Mouse (Mus musculus) heart, postnatal 10 days (tissue): ENCODE measurements around the gene Aplf. TPM values are rescaled to one million over a fixed set of nuclear protein-coding genes. Genes with fewer than 3 reads are reported as not detected.

Experiments used
- DNase-seq, 2 experiments: peaks; one replicate each; pipeline ENCODE4 v3.0.0; 2021
- intact Hi-C: fragments of 180-260 bp; cut with DNase I; formaldehyde crosslinking; loops from one replicate; pipeline ENCODE4 v1.15.1; 2025
- total RNA-seq, 2 experiments: library from RNA; stranded (reverse); gene quantifications; 2 replicates each; pipeline ENCODE4 v1.2.3; 2021

The Aplf gene
- total RNA-seq: 1 to 10 TPM; 2.3 to 3.4 TPM

DNA sequence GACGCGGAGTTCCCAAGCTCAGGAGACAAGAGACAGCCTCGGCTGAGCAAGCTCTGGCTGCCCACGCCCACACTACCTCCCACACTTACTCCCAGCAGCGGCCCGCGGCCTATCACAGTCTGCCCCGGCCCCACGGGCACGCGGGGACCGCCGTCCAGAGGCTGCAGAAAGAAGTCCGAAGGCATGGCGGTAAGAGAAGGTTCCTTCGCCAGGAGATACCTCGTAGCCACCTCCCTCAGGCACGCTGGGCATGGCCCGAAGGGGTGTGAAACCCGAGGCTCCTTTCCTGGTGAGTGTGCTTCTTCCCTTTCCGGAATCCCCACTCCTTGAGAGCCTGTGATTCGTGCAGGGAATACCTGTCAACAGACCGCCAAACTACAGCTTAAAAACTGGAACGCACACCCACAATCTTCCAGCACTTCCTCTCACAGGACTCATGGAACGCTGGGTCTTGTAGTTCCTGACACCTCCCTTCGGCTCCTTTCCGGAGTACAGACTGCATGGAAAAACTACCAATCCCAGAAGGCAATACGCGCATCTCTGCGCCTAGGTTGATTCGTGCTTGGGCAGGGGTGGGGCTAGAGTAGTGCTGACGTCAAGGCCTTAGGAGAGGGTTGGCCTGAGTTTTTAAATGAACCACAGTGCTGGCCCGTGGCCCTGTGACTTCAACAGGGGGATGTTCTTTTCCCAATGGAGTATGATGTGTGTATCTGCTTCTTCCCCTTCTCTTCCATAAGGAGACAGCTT lies at the start of gene Aplf:
TSS of gene Aplf (minus strand) at position 423 of the 747 bp plus-strand sequence.
- intact Hi-C loops: loop anchor here (2.0 to 5.0 kb wide), 3 partner anchors 93 to 275 kb away; no protein-coding TSS in a partner anchor
- peak; percentile 93 to 94 for DNase-seq

DNA sequence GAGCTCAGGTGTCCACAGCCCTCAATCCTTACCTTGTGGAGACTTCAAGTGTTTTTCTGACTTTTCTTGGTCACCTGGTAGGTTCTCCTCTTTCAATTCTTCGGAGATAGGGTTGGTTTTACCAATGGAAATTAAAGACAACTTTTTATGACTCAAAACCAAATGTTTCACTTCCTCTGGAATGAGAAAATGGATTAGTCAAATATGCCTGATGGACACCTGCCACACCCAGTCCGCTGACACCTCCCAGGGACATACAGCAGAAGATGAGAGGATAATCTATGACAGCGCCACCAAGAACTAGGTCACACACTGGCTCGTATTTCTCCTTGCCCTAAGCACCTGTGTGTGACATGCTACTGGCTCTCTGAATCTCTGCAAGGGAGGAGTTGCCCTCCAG lies 42.1 kb upstream of the Aplf start:
- intact Hi-C loops: no loop called here
- DNase-seq: no peak

DNA sequence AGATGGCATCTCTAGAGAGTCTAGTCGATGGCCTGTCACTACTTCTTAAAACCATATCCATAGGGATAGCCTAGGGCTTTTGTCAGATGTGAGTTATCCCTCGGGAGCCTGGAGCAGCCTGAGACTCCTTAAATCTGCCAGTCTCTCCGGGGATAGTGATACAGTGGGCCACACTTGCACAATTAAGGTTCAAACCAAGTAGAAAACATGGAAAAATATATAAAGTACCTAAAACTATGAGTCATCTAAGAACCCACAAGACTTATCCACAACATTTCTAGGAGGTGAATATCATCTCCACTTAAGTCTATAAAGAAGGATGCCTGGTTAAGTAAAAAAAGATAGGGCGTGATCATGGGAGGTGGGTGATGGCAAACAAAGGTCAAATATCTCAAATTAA lies 40.3 kb upstream of the Aplf start:
- intact Hi-C loops: no loop called here
- DNase-seq: no peak

DNA sequence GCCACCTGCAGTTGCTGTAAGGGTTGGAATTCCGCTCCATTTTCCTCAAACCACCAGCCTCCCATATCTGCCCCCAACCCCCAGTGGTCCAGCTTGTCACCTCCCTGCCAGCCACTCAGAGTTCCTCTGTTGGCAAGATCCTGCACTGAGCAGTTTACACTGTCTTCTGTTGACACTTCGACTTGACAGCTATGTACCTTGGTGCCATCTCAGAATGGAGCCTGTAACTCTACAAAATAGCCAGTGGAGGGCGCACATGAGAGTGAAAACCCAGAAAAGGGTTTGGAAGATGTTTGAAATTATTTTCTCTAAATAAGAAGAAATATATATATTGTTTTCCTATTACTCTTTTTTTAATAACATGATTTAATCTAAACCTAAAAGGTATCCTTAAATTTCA lies 34.3 kb upstream of the Aplf start:
- intact Hi-C loops: loop anchor here (5.0 kb wide), 1 partner anchor 66 kb away; no protein-coding TSS in a partner anchor
- DNase-seq: peak; percentile 9 to 34

DNA sequence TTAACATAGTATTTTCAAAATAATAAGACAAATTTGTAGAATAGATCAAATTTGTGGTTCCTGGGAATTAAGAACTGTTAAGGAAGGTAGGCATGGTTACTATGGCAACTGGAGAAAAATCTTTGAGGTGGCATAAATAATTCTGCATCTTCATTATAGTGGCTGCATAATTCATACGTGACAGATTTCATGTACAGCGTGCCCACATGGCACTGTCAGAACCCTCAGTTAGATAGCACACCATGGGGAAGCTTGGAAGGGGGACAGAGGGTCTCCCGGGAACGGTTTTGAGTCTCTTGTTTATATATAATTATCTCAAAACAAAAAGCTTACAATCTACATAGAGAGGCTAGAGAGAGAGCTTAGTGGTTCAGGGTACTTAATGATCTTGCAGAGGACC lies 24.6 kb upstream of the Aplf start:
- intact Hi-C loops: no loop called here
- no peak for DNase-seq

DNA sequence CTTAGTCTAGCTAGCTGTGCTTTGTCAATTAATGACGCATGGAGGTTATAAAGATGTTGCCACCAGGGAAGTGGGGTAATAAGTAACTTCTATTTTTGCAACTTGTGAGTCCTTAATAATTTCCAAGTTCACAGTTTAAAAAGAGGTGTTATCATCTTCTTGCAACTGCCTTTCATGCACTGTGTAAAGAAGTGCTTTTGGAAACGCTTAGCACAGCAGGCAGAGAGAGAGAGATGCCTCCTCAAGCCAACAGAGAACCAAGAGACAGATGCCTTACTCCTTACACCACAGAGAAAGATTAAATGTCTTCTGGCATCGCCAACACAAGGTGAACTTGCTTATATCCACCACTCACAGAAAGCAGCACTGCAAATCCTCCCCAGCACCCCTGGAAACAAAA lies 24.0 kb upstream of the Aplf start:
- intact Hi-C loops: no loop called here
- no peak for DNase-seq

DNA sequence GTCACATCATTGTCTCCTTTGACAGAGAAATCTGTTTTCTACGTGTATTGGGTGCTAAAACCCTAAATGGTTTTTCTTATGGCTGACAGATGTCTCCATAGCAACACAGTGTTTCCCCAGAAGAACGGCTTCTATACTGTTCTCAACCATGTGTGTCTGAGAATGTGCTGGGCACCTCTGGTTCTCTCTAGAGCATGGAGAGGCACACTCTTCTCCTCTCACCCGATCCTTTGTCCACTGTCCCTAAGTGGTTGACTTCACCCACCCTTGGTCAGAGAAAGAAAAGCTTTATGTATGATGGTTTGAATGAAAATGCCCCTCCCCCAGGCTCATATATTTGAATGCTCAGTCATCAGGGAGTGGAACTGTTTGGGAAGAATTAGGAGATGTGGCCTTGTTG lies 8.4 kb upstream of the Aplf start:
- DNase-seq: no peak
- intact Hi-C loops: no loop called here

DNA sequence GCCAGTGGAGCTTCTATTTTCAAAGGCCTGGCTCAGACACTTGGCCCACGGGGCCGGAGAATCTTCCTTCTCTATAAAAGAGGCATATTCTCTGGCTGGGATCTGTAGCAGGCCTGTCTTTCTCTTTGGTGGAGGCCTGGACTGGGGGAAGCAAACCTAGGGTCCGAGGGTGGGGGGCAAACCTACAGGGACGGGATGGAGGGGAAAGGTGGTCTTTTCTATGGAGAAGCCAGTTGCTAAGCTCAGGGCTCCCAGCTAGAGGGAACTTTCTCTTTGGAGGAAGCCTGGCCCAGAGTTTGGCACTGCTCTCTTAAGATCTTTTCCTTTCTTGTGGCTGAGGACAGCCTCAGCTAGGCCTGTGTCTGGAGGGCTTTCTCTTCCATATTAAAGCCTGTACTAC lies 668 bp upstream of the Aplf start:
- intact Hi-C loops: loop anchor here (5.0 kb wide), 1 partner anchor 275 kb away; no protein-coding TSS in a partner anchor
- DNase-seq: no peak

DNA sequence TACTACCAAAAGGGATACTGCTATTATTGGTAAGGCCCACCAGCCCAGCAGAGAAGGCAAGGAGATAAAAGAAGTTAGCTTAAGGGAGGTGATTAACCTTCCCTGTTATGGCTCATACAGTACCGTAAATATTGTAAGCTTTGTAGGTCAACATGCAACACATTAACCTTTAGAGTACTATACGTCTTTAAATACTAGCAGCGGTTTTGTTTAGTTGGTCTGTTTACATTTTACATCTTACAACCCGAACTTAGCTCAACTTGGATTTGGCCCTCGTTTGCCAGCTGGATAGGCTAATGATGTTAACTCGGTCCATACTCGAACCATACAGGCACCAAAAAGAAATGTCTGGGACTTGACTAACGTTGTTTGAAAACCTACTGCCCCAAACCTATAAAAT lies 640 bp downstream of the Aplf start:
- DNase-seq: no peak
- intact Hi-C loops: loop anchor here (2.0 to 5.0 kb wide), 3 partner anchors 93 to 274 kb away; no protein-coding TSS in a partner anchor

DNA sequence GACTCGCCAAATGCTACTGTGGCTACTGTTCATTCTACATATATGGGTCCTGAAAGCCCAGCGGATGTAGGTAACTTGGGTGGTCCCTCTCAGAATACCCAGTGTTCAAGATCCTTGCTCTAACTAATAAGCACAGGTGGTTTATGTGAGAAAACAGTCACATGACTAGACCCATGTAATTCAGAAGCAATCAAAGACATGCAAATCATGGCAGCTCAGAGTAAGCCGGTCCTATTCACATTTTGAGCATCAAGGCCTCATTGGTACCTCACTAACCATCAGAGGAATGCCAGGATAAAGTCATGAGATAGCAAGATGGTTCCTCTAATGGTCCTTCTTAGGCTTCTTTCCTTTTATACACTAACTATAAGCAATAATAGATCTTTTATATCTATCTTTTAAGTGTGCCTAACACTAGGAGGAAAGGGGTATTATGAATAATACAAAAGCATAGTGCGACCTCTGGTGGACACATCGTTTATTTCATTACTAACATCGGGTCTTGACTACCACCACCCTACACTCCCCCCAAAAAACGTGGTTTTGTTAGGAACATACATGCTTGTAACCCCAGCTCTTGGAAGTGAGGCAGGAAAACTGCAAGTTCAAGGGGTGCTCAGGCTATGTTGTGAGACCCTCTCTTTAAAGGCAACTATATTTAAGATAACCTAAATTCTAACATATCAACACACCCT lies 2.0 kb downstream of the Aplf start:
- intact Hi-C loops: loop anchor here (1.0 to 5.0 kb wide), 4 partner anchors 55 to 273 kb away; no protein-coding TSS in a partner anchor
- DNase-seq: peak; percentile 58 to 84

DNA sequence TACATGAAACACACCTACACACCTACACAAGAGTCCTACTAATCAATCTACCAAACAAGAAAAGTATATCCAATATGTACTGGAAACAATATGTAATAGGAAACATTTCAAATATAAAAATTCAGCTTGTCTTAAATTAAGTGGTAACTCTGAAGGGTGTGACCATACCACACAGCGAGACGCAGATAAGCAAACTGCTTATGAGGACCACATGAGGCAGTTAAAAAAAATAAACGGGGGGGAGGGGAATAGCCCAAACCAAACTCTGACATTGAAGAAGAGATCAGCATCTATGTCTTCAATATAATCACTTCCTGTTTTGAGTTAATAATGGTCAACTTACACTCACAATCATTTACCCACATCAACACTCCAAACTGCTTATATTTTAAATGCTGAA lies 3.3 kb downstream of the Aplf start:
- no peak for DNase-seq
- intact Hi-C loops: no loop called here

DNA sequence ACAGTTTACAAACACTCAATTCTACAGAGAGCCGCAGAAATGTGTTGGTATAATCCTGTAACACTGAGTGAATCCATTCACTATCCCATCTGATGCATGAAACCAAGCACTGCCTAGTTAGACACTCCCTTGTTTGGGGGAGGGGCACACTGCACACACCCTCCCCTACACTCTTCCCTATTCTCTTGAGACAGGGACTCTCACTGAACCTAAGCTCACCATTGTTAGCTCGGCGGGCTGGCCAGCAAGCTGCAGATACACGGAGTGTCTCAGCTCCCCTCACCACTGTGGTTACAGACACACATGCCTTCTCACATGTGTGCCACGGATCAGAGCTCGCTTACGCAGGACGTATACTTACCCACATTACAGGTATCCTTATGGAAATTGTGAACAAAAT lies 4.2 kb downstream of the Aplf start:
- no peak for DNase-seq
- intact Hi-C loops: no loop called here

DNA sequence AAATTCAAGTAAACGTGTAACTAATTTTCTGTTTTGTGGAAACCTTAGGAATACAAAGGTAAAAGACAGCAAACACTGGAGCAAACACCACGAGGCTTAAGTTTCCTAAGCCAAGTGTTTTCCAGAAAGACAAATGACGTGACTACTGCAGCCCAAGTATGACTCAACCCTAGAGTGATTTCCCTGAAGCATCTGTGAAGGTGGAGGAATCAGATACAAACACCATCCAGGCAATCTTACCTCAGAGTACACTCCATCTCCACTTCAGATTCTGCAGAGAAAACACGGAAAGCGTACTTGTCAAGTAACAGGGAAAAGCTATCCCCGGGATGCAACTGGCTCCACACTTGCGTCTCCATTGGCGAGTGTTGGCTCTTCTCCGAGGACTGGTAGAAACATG lies 8.5 kb downstream of the Aplf start:
- intact Hi-C loops: no loop called here
- DNase-seq: no peak

DNA sequence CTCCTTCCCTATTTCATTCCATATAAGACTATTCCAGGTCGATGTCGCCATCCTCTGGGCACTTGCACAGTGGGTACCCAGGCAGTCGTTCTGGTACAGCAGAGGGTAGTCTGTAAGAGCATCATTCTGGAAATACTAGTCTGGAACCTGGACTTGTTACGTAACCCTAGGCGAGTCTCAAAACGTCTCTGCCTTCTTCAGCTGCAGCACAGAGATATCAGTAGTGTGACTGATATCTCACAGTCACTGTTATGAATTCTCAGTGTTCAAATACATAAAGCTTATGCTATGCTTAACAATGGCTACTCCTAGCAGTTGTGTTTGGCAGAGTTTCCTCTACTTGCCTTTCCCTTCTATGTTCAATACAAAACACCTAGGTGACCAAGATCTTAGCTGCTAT lies 9.8 kb downstream of the Aplf start:
- DNase-seq: no peak
- intact Hi-C loops: no loop called here

DNA sequence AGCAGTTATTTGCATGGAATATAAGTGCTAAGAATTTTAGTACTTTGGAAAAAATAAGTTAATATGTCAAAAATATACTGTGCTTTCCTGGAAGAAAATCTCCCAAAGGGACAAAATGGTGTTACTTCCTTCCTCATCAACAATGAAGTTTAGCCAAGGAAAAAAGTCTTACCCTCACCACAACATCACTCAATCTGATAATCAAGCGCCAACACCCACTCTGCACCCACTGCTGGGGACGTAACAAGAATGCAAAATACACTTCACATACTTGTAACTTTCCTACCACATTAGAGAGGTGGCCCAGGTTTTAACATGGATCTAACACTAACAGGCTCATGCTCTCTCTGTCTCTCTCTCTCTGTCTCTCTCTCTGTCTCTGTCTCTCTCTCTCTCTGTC lies 10.3 kb downstream of the Aplf start:
- intact Hi-C loops: no loop called here
- DNase-seq: no peak

DNA sequence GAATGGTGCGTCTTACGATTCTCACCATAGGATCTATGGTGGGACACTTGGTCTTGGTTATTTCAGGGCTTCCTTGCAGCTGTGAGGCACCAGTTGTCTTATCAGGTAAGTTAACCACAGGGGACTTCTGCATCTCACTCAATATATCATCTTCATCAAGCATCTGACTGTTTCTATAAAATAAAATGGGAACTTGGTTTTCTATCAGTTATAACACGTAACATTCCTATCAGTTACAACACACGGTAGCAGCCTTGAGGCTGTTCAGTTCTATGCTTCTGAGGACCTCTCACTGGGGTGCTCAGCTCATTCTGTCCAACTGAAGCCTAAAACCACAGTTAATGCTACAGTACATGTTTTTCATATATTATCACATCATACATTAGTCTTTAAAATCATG lies 13.2 kb downstream of the Aplf start:
- DNase-seq: no peak
- intact Hi-C loops: no loop called here

DNA sequence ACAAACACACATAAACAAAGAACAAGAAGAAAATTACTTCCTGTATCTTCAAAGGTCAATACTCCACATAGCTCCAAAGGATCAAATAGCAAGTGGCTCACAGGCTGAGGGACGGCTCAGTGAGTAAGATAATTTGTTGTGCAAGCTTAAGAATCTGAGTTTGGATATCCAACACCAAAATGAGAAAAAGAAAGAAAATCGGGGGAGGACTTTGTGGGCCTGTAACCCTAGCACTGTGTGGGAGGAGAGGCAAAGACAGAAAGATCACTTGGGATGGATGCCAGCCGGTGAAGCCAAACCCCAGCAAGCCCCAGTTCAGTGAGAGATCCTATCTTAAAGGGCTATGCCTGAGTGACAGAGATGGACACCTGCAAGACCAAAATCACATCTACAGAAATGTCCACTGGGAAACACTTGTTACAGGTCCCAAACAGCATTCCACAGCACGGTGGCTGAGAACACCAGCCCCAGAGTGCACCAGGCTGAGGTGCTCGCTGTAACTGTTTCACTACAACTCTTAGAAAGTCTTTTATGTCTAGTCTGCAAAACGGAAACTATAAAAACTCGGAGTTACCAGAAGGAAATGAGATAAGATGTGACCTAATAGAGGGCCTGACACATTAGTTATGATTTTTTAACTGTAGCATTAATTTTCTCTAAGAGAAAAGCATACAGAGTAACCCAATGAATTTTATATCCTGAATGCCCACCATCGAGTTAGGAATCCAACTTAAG lies 17.9 kb downstream of the Aplf start:
- DNase-seq: no peak
- intact Hi-C loops: no loop called here

DNA sequence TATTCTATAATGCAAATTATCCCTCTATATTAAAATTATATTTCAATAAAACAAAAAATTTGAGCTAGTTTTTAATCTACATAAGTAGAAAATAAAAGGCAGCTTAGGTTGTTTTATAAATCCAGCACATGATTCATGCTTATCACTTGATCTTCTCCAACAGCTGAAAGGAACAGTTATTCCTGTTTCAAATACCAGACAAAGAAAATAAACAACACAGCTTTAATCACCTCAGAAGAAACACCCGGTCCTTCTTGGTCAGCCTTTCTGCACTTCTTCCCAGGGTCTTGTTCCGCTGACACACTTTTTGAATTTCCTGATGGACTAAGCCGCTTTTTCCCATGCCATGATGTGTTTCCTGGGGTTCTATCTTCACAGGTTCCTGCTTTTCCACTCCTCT lies 18.5 kb downstream of the Aplf start:
- intact Hi-C loops: no loop called here
- no peak for DNase-seq

DNA sequence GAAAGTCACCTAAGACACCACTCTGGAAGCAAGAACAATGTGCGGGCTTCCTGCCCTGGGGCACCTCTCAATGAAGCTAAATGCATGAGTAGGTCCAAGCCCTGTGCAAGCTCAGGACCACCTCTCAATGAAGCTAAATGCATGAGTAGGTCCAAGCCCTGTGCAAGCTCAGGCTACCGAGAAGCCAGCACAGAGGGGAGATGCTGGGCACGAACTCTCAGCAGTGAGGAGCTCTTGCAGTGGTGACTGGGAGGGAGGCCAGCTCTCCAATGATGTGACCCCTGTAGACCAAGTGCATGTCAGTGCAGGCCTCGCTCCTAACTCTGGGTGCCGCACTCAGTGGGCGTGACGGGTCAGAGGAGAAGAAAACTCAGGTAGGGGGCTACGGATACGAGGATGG lies 19.3 kb downstream of the Aplf start:
- intact Hi-C loops: no loop called here

DNA sequence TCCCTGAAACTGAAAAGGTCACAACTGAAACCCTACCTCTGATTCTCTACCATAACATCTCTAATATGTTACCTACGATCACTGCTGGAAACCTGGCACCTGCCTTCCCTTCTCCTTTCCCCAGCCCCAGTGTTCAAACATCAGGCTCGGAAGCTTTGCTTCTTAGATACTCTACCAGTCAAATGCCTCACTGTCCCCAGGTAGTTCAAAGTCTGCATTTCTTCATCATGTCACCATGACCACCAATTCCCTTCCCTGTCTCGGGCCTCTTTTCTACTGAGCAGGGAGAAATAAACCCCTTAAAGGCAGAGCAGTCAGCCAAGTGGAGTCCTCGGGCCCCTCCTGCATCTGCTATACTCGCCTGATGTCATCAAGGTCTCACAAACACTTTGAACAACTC lies 20.2 kb downstream of the Aplf start:
- intact Hi-C loops: no loop called here
- DNase-seq: no peak

More for the DNA sequence above, 19.3 kb downstream of the Aplf start:
- no peak for DNase-seq

DNA sequence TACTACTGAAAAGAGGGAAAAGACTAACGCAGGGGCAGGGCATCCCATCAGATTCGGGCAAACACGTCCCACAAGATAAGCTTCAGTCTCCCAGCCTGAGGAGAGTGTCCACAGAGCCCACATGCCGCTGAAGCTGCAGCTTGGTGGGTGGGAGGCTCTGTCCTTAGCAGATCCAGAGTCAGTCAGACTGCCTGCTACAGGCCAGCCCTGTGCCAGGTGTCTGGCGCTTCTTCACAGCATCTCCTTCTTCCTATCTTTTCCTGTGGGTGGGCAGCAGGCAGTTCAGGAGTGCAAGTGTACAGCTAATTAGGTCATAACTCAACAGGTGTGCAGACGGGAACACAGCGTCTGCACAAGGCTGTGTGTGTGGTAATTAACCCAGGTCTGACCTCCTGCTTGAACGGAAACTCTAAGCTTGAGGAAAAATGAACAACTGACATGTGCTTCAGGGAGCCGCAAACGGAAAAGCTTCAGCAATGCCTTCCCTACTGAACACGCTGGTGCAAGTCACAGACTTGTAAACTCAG lies 33.8 kb downstream of the Aplf start:
- DNase-seq: no peak
- intact Hi-C loops: no loop called here
